Mouse (Mus musculus): ENCODE results near the gene Rtl5. TPM values are rescaled to one million over a fixed set of nuclear protein-coding genes. Genes with fewer than 3 reads are reported as not detected.
A peak's percentile ranks its signal among the peaks of the same experiment; 100 is the strongest.
"Not testable (repeated sequence)": the region's sequence is repeated elsewhere in the genome, so short reads cannot be mapped to it uniquely, and the experiment has no call there.

Rtl5 gene
- total and polyA plus RNA-seq, 3 experiments = 0.03 to 0.04 TPM; not detected in 1

GRCm38 (mm10) chrX:102119042-102119864 is 48.1 kb upstream of the Rtl5 start, which contains the start of gene Pin4 (continued):
- no peak for TF ChIP-seq RAD21 (IDR thresholded peaks at IDR 0.05; ENCODE audit: low read depth, low read length)
- no peak for TF ChIP-seq POLR2AphosphoS5 (IDR thresholded peaks at IDR 0.05; ENCODE audit: borderline replicate concordance, low read depth, low read length)
- no peak for TF ChIP-seq MAFK (IDR thresholded peaks at IDR 0.05; ENCODE audit: borderline replicate concordance, low read depth, low read length)
- peak; percentile 43; the same call in 1 of the 2 replicates for TF ChIP-seq MXI1 (IDR thresholded peaks at IDR 0.05; ENCODE audit: low read depth, low read length)
- no peak for TF ChIP-seq GATA1 (IDR thresholded peaks at IDR 0.05; ENCODE audit: low read depth, low read length)
- TF ChIP-seq ZMIZ1 (IDR thresholded peaks at IDR 0.05; ENCODE audit: low read depth, low read length) = peak; percentile 59; the same call in 1 of the 2 replicates
- TF ChIP-seq POLR2A (IDR thresholded peaks at IDR 0.05; ENCODE audit: control insufficient read depth in 1 of 2, insufficient read depth in 1 of 2, low read depth in 1 of 2, low read length in 2 of 2, poor library complexity in 1 of 2) = peak in 1 of 2 experiments; percentile 64; a peak in 2 of 4 replicates
- no peak for TF ChIP-seq ZKSCAN1 (IDR thresholded peaks at IDR 0.05; ENCODE audit: low read depth, low read length)
- TF ChIP-seq RCOR1 (IDR thresholded peaks at IDR 0.05; ENCODE audit: low read depth, low read length) = peak; percentile 22; the same call in 1 of the 2 replicates
- peak; percentile 84 for TF ChIP-seq NRF1 (IDR thresholded peaks at IDR 0.05; ENCODE audit: insufficient read depth, low read depth, low read length, poor library complexity, severe bottlenecking)
- peak; percentile 59 for TF ChIP-seq NELFE (IDR thresholded peaks at IDR 0.05; ENCODE audit: low read depth, low read length)
- TF ChIP-seq TCF12 (IDR thresholded peaks at IDR 0.05; ENCODE audit: low read depth, low read length) = peak; percentile 44; the same call in 1 of the 2 replicates
- TF ChIP-seq TAL1 (IDR thresholded peaks at IDR 0.05; ENCODE audit: low read length) = no peak
- peak in 1 of 3 experiments; percentile 0; a peak in 1 of 6 replicates for TF ChIP-seq CTCF (IDR thresholded peaks at IDR 0.05 in 2 of 3, conservative IDR thresholded peaks at IDR 0.05 in 1 of 3; ENCODE audit: control insufficient read depth in 1 of 3, insufficient read depth in 1 of 3, low read depth in 2 of 3, low read length in 3 of 3, poor library complexity in 1 of 3, severe bottlenecking in 1 of 3)
- no peak for TF ChIP-seq MYB (IDR thresholded peaks at IDR 0.05; ENCODE audit: low read depth, low read length)
- TF ChIP-seq SIN3A (IDR thresholded peaks at IDR 0.05; ENCODE audit: low read length) = peak; percentile 93
- peak; percentile 42; the same call in 1 of the 2 replicates for TF ChIP-seq MAZ (IDR thresholded peaks at IDR 0.05; ENCODE audit: low read depth, low read length)
- TF ChIP-seq UBTF (IDR thresholded peaks at IDR 0.05; ENCODE audit: borderline replicate concordance, insufficient read depth, low read depth, low read length) = no peak

- peaks cover 0 to 7% of the 10 kb centered on the region in 2 experiments; a peak in 2 of 4 replicates for H3K36me3 ChIP-seq (ENCODE audit: control insufficient read depth in 1 of 2, insufficient read depth in 2 of 2, low read length in 2 of 2)
- peaks cover 0 to 8% of the 10 kb centered on the region in 2 experiments; a peak in 1 of 4 replicates for H3K4me1 ChIP-seq (ENCODE audit: control insufficient read depth in 1 of 2, insufficient read depth in 2 of 2, low read length in 2 of 2)
- peak overlapping the region in 1 of 2 experiments; percentile 23; a peak in 2 of 4 replicates for H3K4me3 ChIP-seq (ENCODE audit: control insufficient read depth in 1 of 2, insufficient read depth in 1 of 2, low read depth in 2 of 2, low read length in 2 of 2)
- no peak overlapping the region for H3K27ac ChIP-seq (ENCODE audit: control insufficient read depth, low read depth, low read length)
- H3K9me3 ChIP-seq (replicated peaks; ENCODE audit: insufficient read depth, low read length) = no peaks in the 10 kb centered on the region
- TF ChIP-seq RAD21 (IDR thresholded peaks at IDR 0.05; ENCODE audit: low read depth, low read length) = no peak
- peak; percentile 32; the same call in 1 of the 2 replicates for TF ChIP-seq SIN3A (IDR thresholded peaks at IDR 0.05; ENCODE audit: low read length)
- no peak overlapping the region; the same call in 1 of the 2 replicates for H3K9ac ChIP-seq (ENCODE audit: control insufficient read depth, low read depth, low read length, poor library complexity, severe bottlenecking)
- H3K79me2 ChIP-seq (ENCODE audit: control insufficient read depth, insufficient read depth, low read length, poor library complexity) = peaks cover 9% of the 10 kb centered on the region
- H3K27me3 ChIP-seq (ENCODE audit: control insufficient read depth in 1 of 2, insufficient read depth in 2 of 2, low read length in 2 of 2) = no peaks in the 10 kb centered on the region
- peak; percentile 65 for DNase-seq (ENCODE audit: low read depth, low spot score)
Measured at GRCm38 (mm10) chrX:102115676-102116075, 44.6 kb upstream of the Rtl5 start.

- H3K27me3 ChIP-seq (ENCODE audit: control insufficient read depth in 1 of 2, insufficient read depth in 2 of 2, low read length in 2 of 2); H3K36me3 ChIP-seq (ENCODE audit: control insufficient read depth in 1 of 2, insufficient read depth in 2 of 2, low read length in 2 of 2); H3K79me2 ChIP-seq (ENCODE audit: control insufficient read depth, insufficient read depth, low read length, poor library complexity); H3K27ac ChIP-seq (ENCODE audit: control insufficient read depth, low read depth, low read length); H3K4me1 ChIP-seq (ENCODE audit: control insufficient read depth in 1 of 2, insufficient read depth in 2 of 2, low read length in 2 of 2); H3K4me3 ChIP-seq (ENCODE audit: control insufficient read depth in 1 of 2, insufficient read depth in 1 of 2, low read depth in 2 of 2, low read length in 2 of 2); H3K9ac ChIP-seq (ENCODE audit: control insufficient read depth, low read depth, low read length, poor library complexity, severe bottlenecking); H3K9me3 ChIP-seq (replicated peaks; ENCODE audit: insufficient read depth, low read length): not testable (repeated sequence)
- DNase-seq (ENCODE audit: low read depth, low spot score) = peak; percentile 57
Measured at GRCm38 (mm10) chrX:102109349-102109748, 38.2 kb upstream of the Rtl5 start.

GRCm38 (mm10) chrX:102103830-102104229 is 32.7 kb upstream of the Rtl5 start:
- H3K79me2 ChIP-seq (ENCODE audit: control insufficient read depth, insufficient read depth, low read length, poor library complexity); H3K9ac ChIP-seq (ENCODE audit: control insufficient read depth, low read depth, low read length, poor library complexity, severe bottlenecking); H3K27ac ChIP-seq (ENCODE audit: control insufficient read depth, low read depth, low read length); H3K4me3 ChIP-seq (ENCODE audit: control insufficient read depth in 1 of 2, insufficient read depth in 1 of 2, low read depth in 2 of 2, low read length in 2 of 2); H3K36me3 ChIP-seq (ENCODE audit: control insufficient read depth in 1 of 2, insufficient read depth in 2 of 2, low read length in 2 of 2); DNase-seq (ENCODE audit: low read depth, low spot score); H3K9me3 ChIP-seq (replicated peaks; ENCODE audit: insufficient read depth, low read length); H3K27me3 ChIP-seq (ENCODE audit: control insufficient read depth in 1 of 2, insufficient read depth in 2 of 2, low read length in 2 of 2); H3K4me1 ChIP-seq (ENCODE audit: control insufficient read depth in 1 of 2, insufficient read depth in 2 of 2, low read length in 2 of 2): not testable (repeated sequence)

All from MEL (cell line).